Mouse (Mus musculus) T-helper 1 cell (primary cell): ENCODE measurements around the gene Lhfpl4.

Experiments
- in situ Hi-C: fragments of 300-600 bp; cut with MboI, MseI; formaldehyde crosslinking; loops from one replicate; pipeline ENCODE4 v1.15.1; 2025; ENCODE audit warnings: high pct_unique_total_duplicates

Lhfpl4 gene

GRCm38 (mm10) chr6:113194841-113195595 lies at the start of gene Lhfpl4:
Gene Lhfpl4, minus strand, starts transcription at chr6:113195384.
- in situ Hi-C loops = loop anchor here (25.0 kb wide), 1 partner anchor 458 kb away; no protein-coding TSS in a partner anchor

- in situ Hi-C loops = no loop called here
Measured at GRCm38 (mm10) chr6:113242753-113243152, 47.6 kb upstream of the Lhfpl4 start.

GRCm38 (mm10) chr6:113238442-113238841 lies 43.3 kb upstream of the Lhfpl4 start:
- in situ Hi-C loops = loop anchor here (5.0 to 10.0 kb wide), 2 partner anchors 64 to 196 kb away; no protein-coding TSS in a partner anchor

GRCm38 (mm10) chr6:113237542-113238270 lies 42.5 kb upstream of the Lhfpl4 start, which contains the start of gene Mtmr14:
Gene Mtmr14, plus strand, starts transcription at chr6:113237843.
- in situ Hi-C loops = loop anchor here (5.0 to 10.0 kb wide), 2 partner anchors 63 to 195 kb away; no protein-coding TSS in a partner anchor

GRCm38 (mm10) chr6:113235141-113235540 lies 40.0 kb upstream of the Lhfpl4 start:
- in situ Hi-C loops = loop anchor here (5.0 to 10.0 kb wide), 2 partner anchors 60 to 193 kb away; no protein-coding TSS in a partner anchor

GRCm38 (mm10) chr6:113226705-113227104 lies 31.5 kb upstream of the Lhfpl4 start:
- in situ Hi-C loops = no loop called here

GRCm38 (mm10) chr6:113225798-113226197 lies 30.6 kb upstream of the Lhfpl4 start:
- in situ Hi-C loops = no loop called here

GRCm38 (mm10) chr6:113216280-113216679 lies 21.1 kb upstream of the Lhfpl4 start:
- in situ Hi-C loops = no loop called here

- in situ Hi-C loops = loop anchor here (25.0 kb wide), 1 partner anchor 458 kb away; no protein-coding TSS in a partner anchor
Measured at GRCm38 (mm10) chr6:113195596-113195992, 410 bp upstream of the Lhfpl4 start.

- in situ Hi-C loops = loop anchor here (25.0 kb wide), 1 partner anchor 457 kb away; no protein-coding TSS in a partner anchor
Measured at GRCm38 (mm10) chr6:113194517-113194840, 705 bp downstream of the Lhfpl4 start.

- in situ Hi-C loops = loop anchor here (25.0 kb wide), 1 partner anchor 457 kb away; no protein-coding TSS in a partner anchor
Measured at GRCm38 (mm10) chr6:113193765-113194460, 1.3 kb downstream of the Lhfpl4 start.

GRCm38 (mm10) chr6:113184866-113185525 lies 10.2 kb downstream of the Lhfpl4 start:
- in situ Hi-C loops = loop anchor here (25.0 kb wide), 1 partner anchor 448 kb away; no protein-coding TSS in a partner anchor

- in situ Hi-C loops = loop anchor here (25.0 kb wide), 1 partner anchor 447 kb away; no protein-coding TSS in a partner anchor
Measured at GRCm38 (mm10) chr6:113184163-113184562, 11.0 kb downstream of the Lhfpl4 start.

GRCm38 (mm10) chr6:113179195-113179733 lies 15.9 kb downstream of the Lhfpl4 start:
- in situ Hi-C loops = loop anchor here (10.0 to 25.0 kb wide), 2 partner anchors 56 to 442 kb away; partner anchors contain the start of gene Mtmr14

GRCm38 (mm10) chr6:113178286-113179194 lies 16.6 kb downstream of the Lhfpl4 start:
- in situ Hi-C loops = loop anchor here (10.0 to 25.0 kb wide), 2 partner anchors 56 to 441 kb away; partner anchors contain the start of gene Mtmr14

- in situ Hi-C loops = loop anchor here (10.0 to 25.0 kb wide), 2 partner anchors 58 to 439 kb away; partner anchors contain the start of gene Mtmr14
Measured at GRCm38 (mm10) chr6:113176613-113177012, 18.6 kb downstream of the Lhfpl4 start.

- in situ Hi-C loops = loop anchor here (10.0 to 25.0 kb wide), 2 partner anchors 59 to 438 kb away; partner anchors contain the start of gene Mtmr14
Measured at GRCm38 (mm10) chr6:113175469-113175868, 19.7 kb downstream of the Lhfpl4 start.

GRCm38 (mm10) chr6:113172568-113172967 lies 22.6 kb downstream of the Lhfpl4 start:
- in situ Hi-C loops = loop anchor here (10.0 kb wide), 1 partner anchor 62 kb away; the partner anchor contains the start of gene Mtmr14

GRCm38 (mm10) chr6:113172011-113172410 lies 23.2 kb downstream of the Lhfpl4 start:
- in situ Hi-C loops = loop anchor here (10.0 kb wide), 1 partner anchor 63 kb away; the partner anchor contains the start of gene Mtmr14
